Mouse (Mus musculus) forebrain, embryonic 12.5 days (tissue): ENCODE data around the gene Slc6a19. TPM values are rescaled to one million over a fixed set of nuclear protein-coding genes. Genes with fewer than 3 reads are reported as not detected.
"Not testable (repeated sequence)": the region's sequence is repeated elsewhere in the genome, so short reads cannot be mapped to it uniquely, and the experiment has no call there.

Source experiments
- ATAC-seq: fragments of 200-750 bp; cut with Nextera tagmentation; 2 replicates; pipeline ENCODE4 v1.8.0; 2017; ENCODE audit warnings: moderate TSS enrichment; ENCODE audit not compliant: low FRiP score
- H3K27ac ChIP-seq: fragments of 300-500 bp; sonication (generic); 2 replicates; pipeline ENCODE4 v1.5.1; 2016; ENCODE audit warnings: mild to moderate bottlenecking
- H3K27me3 ChIP-seq: fragments of 300-500 bp; sonication (generic); 2 replicates; pipeline ENCODE4 v1.6.1; 2016; ENCODE audit warnings: mild to moderate bottlenecking
- H3K36me3 ChIP-seq: fragments of 300-500 bp; sonication (generic); replicated peaks from 2 replicates; pipeline ENCODE4 v1.6.1; 2016; ENCODE audit warnings: mild to moderate bottlenecking
- H3K4me1 ChIP-seq: fragments of 300-500 bp; sonication (generic); 2 replicates; pipeline ENCODE4 v1.6.1; 2016
- H3K4me2 ChIP-seq: fragments of 300-500 bp; sonication (generic); 2 replicates; pipeline ENCODE4 v1.6.1; 2016; ENCODE audit warnings: mild to moderate bottlenecking, moderate library complexity
- H3K4me3 ChIP-seq: fragments of 300-500 bp; sonication (generic); replicated peaks from 2 replicates; pipeline ENCODE4 v1.5.1; 2016; ENCODE audit warnings: mild to moderate bottlenecking
- H3K9ac ChIP-seq: fragments of 300-500 bp; sonication (generic); 2 replicates; pipeline ENCODE4 v1.6.1; 2016; ENCODE audit warnings: mild to moderate bottlenecking
- H3K9me3 ChIP-seq: fragments of 300-500 bp; sonication (generic); 2 replicates; pipeline ENCODE4 v1.6.1; 2016
- WGBS: fragments of 180-500 bp; shearing (Covaris S2); methylation state at CpG from one replicate; pipeline ENCODE4 v1.1.7; 2016; 5-methylcytosine and 5-hydroxymethylcytosine counted together
- polyA plus RNA-seq: library from polyadenylated mRNA; unstranded; fragments of >200 nt; fragmentation: Nextera tagmentation; extraction: Ambion mirVana; gene quantifications from 2 replicates; pipeline ENCODE4 v1.2.1, GENCODE M21; 2016

Slc6a19 gene
- polyA plus RNA-seq, 1 experiment from 2014 or later: 0.22 TPM

- Histone ChIP-seq H3K4me2 (no peak overlapping the region), H3K9ac (no peak overlapping the region), H3K4me3 (no peak overlapping the region), H3K27ac (no peak overlapping the region), H3K36me3 (no peaks in the 10 kb centered on the region), H3K9me3 (no peaks in the 10 kb centered on the region), H3K4me1 (no peaks in the 10 kb centered on the region), H3K27me3 (no peaks in the 10 kb centered on the region; the same call in 1 of the 2 replicates)
- no peak for ATAC-seq
- WGBS: 74% methylated on average over 6 of the region's 6 CpGs
Observed at GRCm38 (mm10) chr13:73709491-73709890, 4.8 kb upstream of the Slc6a19 start.

- not testable (repeated sequence) for H3K4me1 ChIP-seq, H3K27me3 ChIP-seq, ATAC-seq, H3K9me3 ChIP-seq, H3K9ac ChIP-seq, H3K4me2 ChIP-seq, H3K27ac ChIP-seq, H3K36me3 ChIP-seq, H3K4me3 ChIP-seq
- WGBS: 82% methylated on average over 4 of the region's 4 CpGs
Observed at GRCm38 (mm10) chr13:73703486-73703885, 1.2 kb downstream of the Slc6a19 start.

- H3K27ac ChIP-seq: no peak overlapping the region
- H3K36me3 ChIP-seq: no peaks in the 10 kb centered on the region
- H3K4me2 ChIP-seq: no peak overlapping the region
- WGBS: 89% methylated on average over 4 of the region's 4 CpGs
- H3K4me3 ChIP-seq: no peak overlapping the region
- H3K4me1 ChIP-seq: no peaks in the 10 kb centered on the region
- H3K27me3 ChIP-seq: no peaks in the 10 kb centered on the region
- H3K9me3 ChIP-seq: no peaks in the 10 kb centered on the region
- no peak overlapping the region for H3K9ac ChIP-seq
- ATAC-seq: no peak
Observed at GRCm38 (mm10) chr13:73702776-73703175, 1.9 kb downstream of the Slc6a19 start.

- 79% methylated on average over 9 of the region's 9 CpGs for WGBS
Observed at GRCm38 (mm10) chr13:73701161-73701883, 3.3 kb downstream of the Slc6a19 start.

GRCm38 (mm10) chr13:73700554-73700953, 4.1 kb downstream of the Slc6a19 start:
- Histone ChIP-seq H3K36me3 (no peaks in the 10 kb centered on the region), H3K4me2 (no peak overlapping the region), H3K4me3 (no peak overlapping the region), H3K27ac (no peak overlapping the region), H3K9me3 (no peaks in the 10 kb centered on the region), H3K9ac (no peak overlapping the region), H3K27me3 (no peaks in the 10 kb centered on the region), H3K4me1 (no peaks in the 10 kb centered on the region)
- ATAC-seq: no peak
- 95% methylated on average over 12 of the region's 12 CpGs for WGBS

More at GRCm38 (mm10) chr13:73701161-73701883, 3.3 kb downstream of the Slc6a19 start:
- Histone ChIP-seq H3K27ac (no peak overlapping the region), H3K4me2 (no peak overlapping the region), H3K4me3 (no peak overlapping the region), H3K27me3 (no peaks in the 10 kb centered on the region), H3K36me3 (no peaks in the 10 kb centered on the region), H3K4me1 (no peaks in the 10 kb centered on the region), H3K9me3 (no peaks in the 10 kb centered on the region), H3K9ac (no peak overlapping the region)
- no peak for ATAC-seq

- Histone ChIP-seq H3K27ac (no peak overlapping the region), H3K4me3 (no peak overlapping the region), H3K4me2 (no peak overlapping the region), H3K36me3 (no peaks in the 10 kb centered on the region), H3K9me3 (no peaks in the 10 kb centered on the region), H3K9ac (no peak overlapping the region), H3K4me1 (no peaks in the 10 kb centered on the region), H3K27me3 (no peaks in the 10 kb centered on the region)
- WGBS: 97% methylated on average over 6 of the region's 6 CpGs
- ATAC-seq: no peak
Observed at GRCm38 (mm10) chr13:73699714-73700113, 5.0 kb downstream of the Slc6a19 start.

- no peaks in the 10 kb centered on the region for H3K4me1 ChIP-seq
- no peak overlapping the region for H3K9ac ChIP-seq
- no peak for ATAC-seq
- 81% methylated on average over 3 of the region's 3 CpGs for WGBS
- no peaks in the 10 kb centered on the region for H3K36me3 ChIP-seq
- no peak overlapping the region for H3K27ac ChIP-seq
- no peak overlapping the region for H3K4me3 ChIP-seq
- no peaks in the 10 kb centered on the region for H3K27me3 ChIP-seq
- H3K4me2 ChIP-seq: no peak overlapping the region
- H3K9me3 ChIP-seq: no peaks in the 10 kb centered on the region
Observed at GRCm38 (mm10) chr13:73696529-73696928, 8.1 kb downstream of the Slc6a19 start.

GRCm38 (mm10) chr13:73694972-73695371, 9.7 kb downstream of the Slc6a19 start:
- no peaks in the 10 kb centered on the region for H3K9me3 ChIP-seq
- no peak overlapping the region for H3K4me3 ChIP-seq
- 100% methylated on average over 1 of the region's 1 CpGs for WGBS
- no peaks in the 10 kb centered on the region for H3K27me3 ChIP-seq
- no peak for ATAC-seq
- no peaks in the 10 kb centered on the region for H3K36me3 ChIP-seq
- no peaks in the 10 kb centered on the region for H3K4me1 ChIP-seq
- no peak overlapping the region for H3K27ac ChIP-seq
- H3K9ac ChIP-seq: no peak overlapping the region
- H3K4me2 ChIP-seq: no peak overlapping the region

GRCm38 (mm10) chr13:73693333-73693732, 11.3 kb downstream of the Slc6a19 start:
- no peak overlapping the region for H3K4me2 ChIP-seq
- no peaks in the 10 kb centered on the region for H3K36me3 ChIP-seq
- H3K27me3 ChIP-seq: no peaks in the 10 kb centered on the region
- 74% methylated on average over 2 of the region's 2 CpGs for WGBS
- H3K4me1 ChIP-seq: no peaks in the 10 kb centered on the region
- H3K27ac ChIP-seq: no peak overlapping the region
- ATAC-seq: no peak
- H3K4me3 ChIP-seq: no peak overlapping the region
- no peak overlapping the region for H3K9ac ChIP-seq
- H3K9me3 ChIP-seq: no peaks in the 10 kb centered on the region

GRCm38 (mm10) chr13:73692249-73692868, 12.3 kb downstream of the Slc6a19 start:
- no peaks in the 10 kb centered on the region for H3K36me3 ChIP-seq
- H3K4me1 ChIP-seq: no peaks in the 10 kb centered on the region
- no peak overlapping the region for H3K9ac ChIP-seq
- WGBS: 29% methylated on average over 10 of the region's 10 CpGs
- no peaks in the 10 kb centered on the region for H3K27me3 ChIP-seq
- H3K9me3 ChIP-seq: no peaks in the 10 kb centered on the region
- no peak overlapping the region for H3K4me3 ChIP-seq
- no peak overlapping the region for H3K4me2 ChIP-seq
- H3K27ac ChIP-seq: no peak overlapping the region
- peak; percentile 67; the same call in 1 of the 2 replicates for ATAC-seq

- Histone ChIP-seq H3K4me3 (no peak overlapping the region), H3K9ac (no peak overlapping the region), H3K36me3 (no peaks in the 10 kb centered on the region), H3K4me2 (no peak overlapping the region), H3K27me3 (no peaks in the 10 kb centered on the region), H3K27ac (no peak overlapping the region), H3K4me1 (no peaks in the 10 kb centered on the region), H3K9me3 (no peaks in the 10 kb centered on the region)
- ATAC-seq: no peak
- WGBS: 75% methylated on average over 4 of the region's 4 CpGs
Observed at GRCm38 (mm10) chr13:73688934-73689333, 15.7 kb downstream of the Slc6a19 start.

- Histone ChIP-seq H3K27ac (no peak overlapping the region), H3K27me3 (no peaks in the 10 kb centered on the region), H3K36me3 (no peaks in the 10 kb centered on the region), H3K9me3 (no peaks in the 10 kb centered on the region), H3K4me3 (no peak overlapping the region), H3K9ac (no peak overlapping the region), H3K4me2 (no peak overlapping the region), H3K4me1 (no peaks in the 10 kb centered on the region)
- 80% methylated on average over 3 of the region's 3 CpGs for WGBS
- no peak for ATAC-seq
Observed at GRCm38 (mm10) chr13:73687601-73688000, 17.1 kb downstream of the Slc6a19 start.

- Histone ChIP-seq H3K27me3 (no peaks in the 10 kb centered on the region), H3K9ac (no peak overlapping the region), H3K4me1 (no peaks in the 10 kb centered on the region), H3K4me3 (no peak overlapping the region), H3K27ac (no peak overlapping the region), H3K9me3 (no peaks in the 10 kb centered on the region), H3K4me2 (no peak overlapping the region), H3K36me3 (no peaks in the 10 kb centered on the region)
- WGBS: 84% methylated on average over 6 of the region's 6 CpGs
- ATAC-seq: no peak
Observed at GRCm38 (mm10) chr13:73685502-73685901, 19.2 kb downstream of the Slc6a19 start.
